Mouse (Mus musculus) heart, adult 2 months (tissue): Measurements from ENCODE around the gene Pus10.

Experiments used
- CTCF ChIP-seq: fragments of 200-600 bp; IDR thresholded peaks from 2 replicates; pipeline ENCODE4 v1.8.1; 2022; ENCODE audit warnings: antibody characterized with exemption, mild to moderate bottlenecking, moderate library complexity
- EP300 ChIP-seq: fragments of 200-500 bp; IDR thresholded peaks from 2 replicates; pipeline ENCODE4 v1.6.1; 2011; ENCODE audit warnings: low read depth, low read length, control low read depth; ENCODE audit not compliant: insufficient read depth
- POLR2A ChIP-seq: fragments of 200-500 bp; IDR thresholded peaks from 2 replicates; pipeline ENCODE4 v1.6.1; 2011; ENCODE audit warnings: mild to moderate bottlenecking, low read depth, low read length, control low read depth; ENCODE audit not compliant: insufficient read depth

DNA sequence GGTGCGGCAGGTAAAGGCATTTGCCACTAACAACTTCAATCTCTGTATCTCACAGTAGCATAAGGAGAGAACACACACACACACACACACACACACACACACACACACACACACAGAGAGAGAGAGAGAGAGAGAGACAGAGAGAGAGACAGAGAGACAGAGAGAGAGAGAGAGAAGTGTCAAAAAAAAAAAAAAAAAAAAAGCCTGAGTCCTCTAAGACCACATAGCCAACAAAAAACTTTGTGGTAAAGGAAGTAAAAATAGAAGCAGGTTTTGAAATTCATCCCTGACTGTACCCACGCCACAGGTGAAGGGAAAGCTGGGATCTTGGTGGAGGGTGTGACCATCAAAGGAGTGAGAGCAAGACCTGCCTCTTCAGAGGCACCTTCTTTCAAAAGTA lies 92.7 kb downstream of the Pus10 start:
- TF ChIP-seq CTCF (no peak), POLR2A (no peak), EP300 (no peak)
